In genomic region chr7:74510676-74511075, GRCm38 (mm10) we compare ENCODE assay signal across 10 mouse cellular contexts. TPM values are rescaled to one million over a fixed set of nuclear protein-coding genes. Genes with fewer than 3 reads are reported as not detected.
DNase-seq lines count a peak whose midpoint lies in the region; ATAC-seq and TF ChIP-seq lines count a peak whose summit lies in the region.
"Had no signal": no experiment of that assay in that cellular context is flagged by ENCODE, and none has a peak within 500 bp of the region (broad histone marks: within the 10 kb centered on the region; RNA-seq: fewer than 3 reads in every experiment).

No protein-coding gene starts in this region.

- no peaks in the 10 kb centered on the region for H3K27me3 ChIP-seq in forebrain, postnatal 0 days (ENCODE audit: insufficient read depth, low read length)
- no peaks in the 10 kb centered on the region for H3K27me3 ChIP-seq in lung, embryonic 14.5 days (ENCODE audit: insufficient read depth, low read length)
- H3K27me3 ChIP-seq: kidney, embryonic 15.5 days; limb, embryonic 13.5 days had no signal

- H3K36me3 ChIP-seq in forebrain, postnatal 0 days (ENCODE audit: insufficient read depth), result no peaks in the 10 kb centered on the region
- no peaks in the 10 kb centered on the region for H3K36me3 ChIP-seq in lung, embryonic 14.5 days (ENCODE audit: insufficient read depth)
- H3K36me3 ChIP-seq: kidney, embryonic 15.5 days; limb, embryonic 13.5 days had no signal

- H3K4me2 ChIP-seq in forebrain, postnatal 0 days (ENCODE audit: low read depth), result no peak overlapping the region
- no peak overlapping the region for H3K4me2 ChIP-seq in lung, embryonic 14.5 days
- H3K4me2 ChIP-seq: kidney, embryonic 15.5 days; limb, embryonic 13.5 days had no signal

- H3K4me1 ChIP-seq in forebrain, postnatal 0 days (ENCODE audit: insufficient read depth), result no peaks in the 10 kb centered on the region
- H3K4me1 ChIP-seq in lung, embryonic 14.5 days (ENCODE audit: insufficient read depth), result no peaks in the 10 kb centered on the region
- H3K4me1 ChIP-seq: kidney, embryonic 15.5 days had no signal

- no peak for TF ChIP-seq CTCF in forebrain, postnatal 0 days (IDR thresholded peaks at IDR 0.05; ENCODE audit: low read depth)
- TF ChIP-seq CTCF in lung, embryonic 14.5 days (IDR thresholded peaks at IDR 0.05; ENCODE audit: low read depth), result no peak

- H3K4me3 ChIP-seq in forebrain, postnatal 0 days (ENCODE audit: low read depth, low read length), result no peak overlapping the region
- no peak overlapping the region for H3K4me3 ChIP-seq in lung, embryonic 14.5 days (ENCODE audit: low read depth, low read length)
- H3K4me3 ChIP-seq: kidney, embryonic 15.5 days; limb, embryonic 13.5 days had no signal

- DNase-seq in gastrocnemius, adult 18-20 months (ENCODE audit: low spot score), result peak; percentile 53
- no peak for DNase-seq in gastrocnemius, postnatal 14 days
- DNase-seq in 3T3-L1 (ENCODE audit: low read depth, low spot score), result peak; percentile 38
- DNase-seq in forebrain, postnatal 0 days, result peak; percentile 27
- peak; percentile 44 for DNase-seq in lung, embryonic 14.5 days
- no peak for DNase-seq in embryo, embryonic 10 days (ENCODE audit: low spot score)
- DNase-seq in spleen, postnatal 10 days (ENCODE audit: low spot score in 2 of 2), result no peak
- DNase-seq in thymus, postnatal 4 days, result no peak

- 47% methylated on average over 1 of the region's 1 CpGs for WGBS in forebrain, postnatal 0 days
- WGBS in lung, embryonic 14.5 days, result 67% methylated on average over 1 of the region's 1 CpGs

- no peak overlapping the region for H3K9ac ChIP-seq in forebrain, postnatal 0 days
- no peak overlapping the region for H3K9ac ChIP-seq in lung, embryonic 14.5 days
- H3K9ac ChIP-seq: kidney, embryonic 15.5 days; limb, embryonic 13.5 days had no signal

- no peaks in the 10 kb centered on the region for H3K9me3 ChIP-seq in forebrain, postnatal 0 days (ENCODE audit: low read length)
- H3K9me3 ChIP-seq in lung, embryonic 14.5 days (ENCODE audit: low read depth, low read length), result no peaks in the 10 kb centered on the region
- H3K9me3 ChIP-seq: kidney, embryonic 15.5 days; limb, embryonic 13.5 days had no signal

- peak; percentile 59 for ATAC-seq in forebrain, postnatal 0 days
- peak; percentile 58; the same call in 1 of the 2 replicates for ATAC-seq in lung, embryonic 14.5 days (ENCODE audit: insufficient read depth)

- H3K27ac ChIP-seq in forebrain, postnatal 0 days (ENCODE audit: low read depth, low read length), result no peak overlapping the region
- no peak overlapping the region for H3K27ac ChIP-seq in lung, embryonic 14.5 days (ENCODE audit: low read depth)
- H3K27ac ChIP-seq: kidney, embryonic 15.5 days; limb, embryonic 13.5 days had no signal

- intact Hi-C loops in gastrocnemius, postnatal 14 days (cut with DNase I; ENCODE audit: low total_unique reads), result no loop called here

RNA-seq across cellular contexts. Expression of gene Slco3a1, which starts 43.9 kb away (rescaled TPM):
- total RNA-seq in gastrocnemius, adult 18-20 months (2021), result 10 to 100 TPM; 60.0 to 77.8 TPM
- 10 to 100 TPM; 19.7 to 20.8 TPM for total RNA-seq in gastrocnemius, postnatal 14 days (2021)
- total RNA-seq in forebrain, postnatal 0 days (2014; rRNA removed), result 26.4 and 27.8 TPM in 2 replicates
- polyA plus RNA-seq in forebrain, postnatal 0 days (2015; fragmentation: Nextera tagmentation; extraction: Ambion mirVana), result 18.2 and 25.2 TPM in 2 replicates
- polyA plus RNA-seq in lung, embryonic 14.5 days (2014; fragmentation: Nextera tagmentation; extraction: Ambion mirVana), result 4.2 and 4.7 TPM in 2 replicates

Comparison
In these comparisons a context has a peak if more than half of its experiments do, and no peak if none do; other contexts are left out.
1. DNase-seq: peak in gastrocnemius, adult 18-20 months (single experiment), 3T3-L1 (single experiment), forebrain, postnatal 0 days (single experiment) and lung, embryonic 14.5 days (single experiment); none in gastrocnemius, postnatal 14 days (single experiment), embryo, embryonic 10 days (single experiment), spleen, postnatal 10 days (0 of 2) and thymus, postnatal 4 days (single experiment).